In the genomic region with DNA sequence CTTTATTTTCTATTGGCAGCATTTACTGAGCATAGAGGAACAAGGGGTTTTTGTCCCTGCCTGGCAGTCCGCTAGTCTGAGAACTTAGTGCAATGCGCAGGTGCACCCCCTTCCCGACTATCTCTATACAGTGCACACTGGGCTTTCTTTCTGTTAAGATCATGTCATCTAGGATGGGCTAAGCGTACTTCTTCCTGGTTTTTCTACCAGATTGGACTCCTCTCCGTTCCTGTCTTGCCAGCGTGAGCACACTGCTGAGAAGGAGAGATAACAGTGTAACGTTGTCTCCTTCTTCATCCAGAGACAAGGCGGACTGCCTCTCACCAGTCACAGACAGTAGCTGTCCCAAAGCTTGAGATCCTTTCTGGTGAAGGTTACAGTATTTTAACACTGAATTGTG, we compare ENCODE assay signal across 20 mouse cellular contexts. TPM values are rescaled to one million over a fixed set of nuclear protein-coding genes. Genes with fewer than 3 reads are reported as not detected.
DNase-seq lines count a peak whose midpoint lies in the region; ATAC-seq and TF ChIP-seq lines count a peak whose summit lies in the region.
"Had no signal": no experiment of that assay in that cellular context is flagged by ENCODE, and none has a peak within 500 bp of the region (broad histone marks: within the 10 kb centered on the region; RNA-seq: fewer than 3 reads in every experiment).

No protein-coding gene starts in this region.

- peaks cover 2% of the 10 kb centered on the region; the same call in 1 of the 2 replicates for H3K36me3 ChIP-seq in testis, adult 2 months (ENCODE audit: control insufficient read depth, insufficient read depth, low read length)
- H3K36me3 ChIP-seq in liver, embryonic 13.5 days = peaks cover 89% of the 10 kb centered on the region
- peaks cover 53% of the 10 kb centered on the region for H3K36me3 ChIP-seq in liver, postnatal 0 days (replicated peaks; ENCODE audit: insufficient read depth, low read length)

- 29% methylated on average over 8 of the region's 8 CpGs for WGBS in liver, embryonic 13.5 days (ENCODE audit: insufficient replicate concordance)
- WGBS in liver, postnatal 0 days (ENCODE audit: insufficient replicate concordance) = 62% methylated on average over 8 of the region's 8 CpGs

- H3K27ac ChIP-seq in testis, adult 2 months (ENCODE audit: control insufficient read depth, insufficient read depth, low read depth, low read length) = 0 out of 2 replicates have a peak overlapping the region, but pooled peaks have one; percentile 16
- H3K27ac ChIP-seq in liver, embryonic 13.5 days = peak overlapping the region; percentile 58
- no peak overlapping the region for H3K27ac ChIP-seq in liver, postnatal 0 days (ENCODE audit: low read depth)
- H3K27ac ChIP-seq: embryonic facial prominence, embryonic 10.5 days; heart, embryonic 13.5 days; hindbrain, embryonic 12.5 days had no signal

- H3K4me2 ChIP-seq in liver, embryonic 13.5 days = peak overlapping the region; percentile 3; the same call in 1 of the 2 replicates
- H3K4me2 ChIP-seq in liver, postnatal 0 days (ENCODE audit: low read depth, low read length) = no peak overlapping the region
- H3K4me2 ChIP-seq: heart, embryonic 13.5 days; hindbrain, embryonic 12.5 days had no signal

- no peaks in the 10 kb centered on the region for H3K9me3 ChIP-seq in liver, embryonic 13.5 days (replicated peaks)
- no peaks in the 10 kb centered on the region for H3K9me3 ChIP-seq in liver, postnatal 0 days (ENCODE audit: low read length)
- H3K9me3 ChIP-seq: embryonic facial prominence, embryonic 10.5 days; heart, embryonic 13.5 days; hindbrain, embryonic 12.5 days had no signal

- H3K9ac ChIP-seq in liver, embryonic 13.5 days = no peak overlapping the region
- no peak overlapping the region for H3K9ac ChIP-seq in liver, postnatal 0 days (replicated peaks)
- H3K9ac ChIP-seq: heart, embryonic 13.5 days; hindbrain, embryonic 12.5 days had no signal

- H3K4me1 ChIP-seq in testis, adult 2 months (ENCODE audit: control insufficient read depth, insufficient read depth, low read length) = no peaks in the 10 kb centered on the region
- peaks cover 31% of the 10 kb centered on the region for H3K4me1 ChIP-seq in liver, embryonic 13.5 days (replicated peaks)
- H3K4me1 ChIP-seq in liver, postnatal 0 days (ENCODE audit: insufficient read depth) = no peaks in the 10 kb centered on the region
- H3K4me1 ChIP-seq: embryonic facial prominence, embryonic 10.5 days; hindbrain, embryonic 12.5 days had no signal

- no peak for TF ChIP-seq CTCF in testis, adult 2 months (IDR thresholded peaks at IDR 0.05; ENCODE audit: control insufficient read depth, insufficient read depth, insufficient replicate concordance, low read depth, low read length)
- TF ChIP-seq CTCF in liver, postnatal 0 days (IDR thresholded peaks at IDR 0.05; ENCODE audit: low read depth) = no peak

- no peak for TF ChIP-seq EP300 in liver, postnatal 0 days (IDR thresholded peaks at IDR 0.05; ENCODE audit: low read depth)

- no peak overlapping the region for H3K4me3 ChIP-seq in testis, adult 2 months (ENCODE audit: control insufficient read depth, low read depth, low read length)
- H3K4me3 ChIP-seq in liver, embryonic 13.5 days (replicated peaks) = no peak overlapping the region
- H3K4me3 ChIP-seq in liver, postnatal 0 days (ENCODE audit: low read depth, low read length) = no peak overlapping the region
- H3K4me3 ChIP-seq: embryonic facial prominence, embryonic 10.5 days; heart, embryonic 13.5 days; hindbrain, embryonic 12.5 days had no signal

- ATAC-seq in liver, embryonic 13.5 days (ENCODE audit: low read depth) = peak; percentile 87
- ATAC-seq in liver, postnatal 0 days = peak; percentile 63; the same call in 1 of the 2 replicates
- ATAC-seq: forebrain, embryonic 14.5 days; hindbrain, embryonic 16.5 days had no signal

- no peak for DNase-seq in testis, postnatal 10 days (ENCODE audit: low spot score)
- peak; percentile 17 for DNase-seq in liver, embryonic 13.5 days
- DNase-seq in liver, postnatal 0 days = no peak
- no peak for DNase-seq in heart, postnatal 4 days
- DNase-seq in frontal cortex, postnatal 10 days (ENCODE audit: low spot score in 2 of 2) = no peak
- no peak for DNase-seq in gastrocnemius, postnatal 25 days
- DNase-seq: adrenal gland, adult 2 months; adrenal gland, postnatal 25 days; cerebellum, adult 2 months; cerebellum, postnatal 10 days; gastrocnemius, postnatal 36 days; heart, adult 11 months; heart, postnatal 36 days had no signal

- TF ChIP-seq POLR2A in testis, adult 2 months (IDR thresholded peaks at IDR 0.05; ENCODE audit: control insufficient read depth, low read depth, low read length) = no peak

- no peaks in the 10 kb centered on the region for H3K27me3 ChIP-seq in testis, adult 2 months (ENCODE audit: control insufficient read depth, insufficient read depth, low read length)
- no peaks in the 10 kb centered on the region for H3K27me3 ChIP-seq in liver, embryonic 13.5 days
- H3K27me3 ChIP-seq in liver, postnatal 0 days (ENCODE audit: insufficient read depth, low read length) = no peaks in the 10 kb centered on the region
- H3K27me3 ChIP-seq: CH12.LX; heart, embryonic 13.5 days; hindbrain, embryonic 12.5 days had no signal

RNA-seq across cellular contexts. Expression of a gene that starts 27.7 kb away (rescaled TPM):
- polyA plus RNA-seq in testis, adult 2 months (2012; rRNA removed) = 14.2 and 16.8 TPM in 2 replicates
- 25.1 and 31.3 TPM in 2 replicates for polyA plus RNA-seq in liver, embryonic 13.5 days (2015; fragmentation: Nextera tagmentation; extraction: Ambion mirVana)
- polyA plus RNA-seq in liver, postnatal 0 days (2015; fragmentation: Nextera tagmentation; extraction: Ambion mirVana) = 9.3 and 10.9 TPM in 2 replicates
- 10 to 100 TPM; 28.5 to 29.1 TPM for total RNA-seq in heart, postnatal 4 days (2021)
- 1 to 10 TPM; 7.5 to 7.7 TPM for total RNA-seq in gastrocnemius, postnatal 25 days (2021)
